Mouse (Mus musculus) bone marrow macrophage, adult 2 months (primary cell): ENCODE results near the gene Olfr628. TPM values are rescaled to one million over a fixed set of nuclear protein-coding genes. Genes with fewer than 3 reads are reported as not detected.

ENCODE experiments used
- H3K27ac ChIP-seq: 2 replicates; pipeline ENCODE4 v1.5.1; 2012; ENCODE audit warnings: low read depth, low read length; ENCODE audit not compliant: insufficient read depth
- H3K4me1 ChIP-seq: 2 replicates; pipeline ENCODE4 v1.6.1; 2012; ENCODE audit warnings: low read length; ENCODE audit not compliant: control insufficient read depth, insufficient read depth
- H3K4me3 ChIP-seq: 2 replicates; pipeline ENCODE4 v1.5.1; 2012; ENCODE audit warnings: mild to moderate bottlenecking, low read length, moderate library complexity; ENCODE audit not compliant: insufficient read depth
- CTCF ChIP-seq: IDR thresholded peaks from 2 replicates; pipeline ENCODE4 v1.5.1; 2012; ENCODE audit warnings: low read depth, mild to moderate bottlenecking, low read length, moderate library complexity
- POLR2A ChIP-seq: IDR thresholded peaks from 2 replicates; pipeline ENCODE4 v1.6.1; 2012; ENCODE audit warnings: mild to moderate bottlenecking, low read depth, low read length, borderline replicate concordance
- polyA plus RNA-seq: library from polyadenylated mRNA; stranded (reverse); fragments of >200 nt; gene quantifications from 2 replicates; pipeline ENCODE4 v1.2.4, GENCODE M21; 2012; ENCODE audit not compliant: missing spikeins, insufficient read depth, insufficient read length

Gene Olfr628
- polyA plus RNA-seq, 1 experiment, result not detected

DNA sequence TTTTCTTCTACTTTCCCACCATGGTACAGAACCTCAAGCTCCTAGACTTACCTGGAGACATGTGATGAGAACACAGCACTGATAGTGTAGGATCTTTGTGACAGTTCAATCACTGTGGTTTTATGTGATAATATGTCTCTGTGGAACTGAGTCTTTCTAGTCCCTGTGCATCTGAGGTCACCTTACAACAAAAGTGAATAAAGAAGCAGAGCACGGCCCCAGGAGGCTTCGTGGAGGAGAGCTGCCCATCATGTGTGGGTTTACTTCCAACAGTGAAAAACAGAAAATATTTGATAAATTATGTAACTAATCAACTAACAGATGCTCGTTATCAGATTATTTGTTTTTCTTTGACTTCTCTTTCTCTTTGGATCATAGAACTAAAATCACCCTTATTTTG is 49.4 kb downstream of the Olfr628 start, which contains the start of gene Olfr68:
Gene Olfr68, minus strand, starts transcription at position 101 of the 400 bp plus-strand sequence.
- Histone ChIP-seq H3K4me3 (no peak within 1 kb of the TSS), H3K4me1 (no peaks in the 10 kb centered on the region), H3K27ac (no peak within 1 kb of the TSS)
- TF ChIP-seq CTCF, result no peak
- TF ChIP-seq POLR2A, result no peak

Other genes starting within 250 kb of the Olfr628 start
- not detected in 2 replicates for gene Olfr609, start 232.3 kb upstream of the Olfr628 start, polyA plus RNA-seq
- gene Olfr610, start 218.3 kb upstream of the Olfr628 start, polyA plus RNA-seq, result not detected in 2 replicates
- gene Olfr611, start 209.5 kb upstream of the Olfr628 start, polyA plus RNA-seq, result not detected in 2 replicates
- gene Olfr612, start 187.7 kb upstream of the Olfr628 start, polyA plus RNA-seq, result not detected in 2 replicates
- not detected in 2 replicates for gene Olfr613, start 182.3 kb upstream of the Olfr628 start, polyA plus RNA-seq
- gene Olfr615, start 174.3 kb upstream of the Olfr628 start, polyA plus RNA-seq, result not detected in 2 replicates
- not detected in 2 replicates for gene Olfr616, start 161.2 kb upstream of the Olfr628 start, polyA plus RNA-seq
- gene Olfr617, start 157.3 kb upstream of the Olfr628 start, polyA plus RNA-seq, result not detected in 2 replicates
- not detected in 2 replicates for gene Olfr618, start 140.3 kb upstream of the Olfr628 start, polyA plus RNA-seq
- not detected in 2 replicates for gene Olfr619, start 129.8 kb upstream of the Olfr628 start, polyA plus RNA-seq
- gene Olfr620, start 117.8 kb upstream of the Olfr628 start, polyA plus RNA-seq, result 0.19 and 0.27 TPM in 2 replicates
- gene Olfr622, start 87.7 kb upstream of the Olfr628 start, polyA plus RNA-seq, result not detected in 2 replicates
- not detected in 2 replicates for gene Olfr623, start 66.7 kb upstream of the Olfr628 start, polyA plus RNA-seq
- gene Olfr624, start 59.2 kb upstream of the Olfr628 start, polyA plus RNA-seq, result not detected in 2 replicates
- gene Olfr625-ps1, start 47.7 kb upstream of the Olfr628 start, polyA plus RNA-seq, result not detected in 2 replicates
- gene Olfr243, start 15.7 kb upstream of the Olfr628 start, polyA plus RNA-seq, result not detected in 2 replicates
- gene Olfr629, start 14.6 kb downstream of the Olfr628 start, polyA plus RNA-seq, result not detected in 2 replicates
- gene Olfr630, start 27.0 kb downstream of the Olfr628 start, polyA plus RNA-seq, result not detected in 2 replicates
- not detected in 2 replicates for gene Olfr69, start 41.2 kb downstream of the Olfr628 start, polyA plus RNA-seq
- not detected in 2 replicates for gene Olfr68, start 49.3 kb downstream of the Olfr628 start, polyA plus RNA-seq
- gene Olfr67, start 61.4 kb downstream of the Olfr628 start, polyA plus RNA-seq, result not detected in 2 replicates
- gene Hbb-bt, start 83.6 kb downstream of the Olfr628 start, polyA plus RNA-seq, result not detected in 2 replicates
- not detected in 2 replicates for gene Hbb-bs, start 97.7 kb downstream of the Olfr628 start, polyA plus RNA-seq
- not detected in 2 replicates for gene Hbb-bh2, start 110.1 kb downstream of the Olfr628 start, polyA plus RNA-seq
- not detected in 2 replicates for gene Hbb-bh1, start 112.8 kb downstream of the Olfr628 start, polyA plus RNA-seq
- not detected in 2 replicates for gene Hbb-y, start 122.8 kb downstream of the Olfr628 start, polyA plus RNA-seq
- not detected in 2 replicates for gene Olfr66, start 155.9 kb downstream of the Olfr628 start, polyA plus RNA-seq
- gene Olfr64, start 164.1 kb downstream of the Olfr628 start, polyA plus RNA-seq, result not detected in 2 replicates
- gene Olfr65, start 173.1 kb downstream of the Olfr628 start, polyA plus RNA-seq, result not detected in 2 replicates
- not detected in 2 replicates for gene Olfr631, start 198.5 kb downstream of the Olfr628 start, polyA plus RNA-seq
- not detected in 2 replicates for gene Olfr632, start 204.0 kb downstream of the Olfr628 start, polyA plus RNA-seq
- not detected in 2 replicates for gene Olfr633, start 214.1 kb downstream of the Olfr628 start, polyA plus RNA-seq
- 0.13 TPM in 1 of 2 replicates, not detected in the other for gene Olfr635, start 240.8 kb downstream of the Olfr628 start, polyA plus RNA-seq